Mouse (Mus musculus): ENCODE results near the gene Olfr598. TPM values are rescaled to one million over a fixed set of nuclear protein-coding genes. Genes with fewer than 3 reads are reported as not detected.
"Not testable (repeated sequence)": the region's sequence is repeated elsewhere in the genome, so short reads cannot be mapped to it uniquely, and the experiment has no call there.

The Olfr598 gene
- polyA plus RNA-seq (2012; rRNA removed) = not detected in 2 replicates

- no peaks in the 10 kb centered on the region for H3K27me3 ChIP-seq (ENCODE audit: control insufficient read depth, insufficient read depth, low read length)
- H3K4me3 ChIP-seq (replicated peaks; ENCODE audit: insufficient read depth, low read depth, low read length) = no peak within 1 kb of the TSS
- no peak for DNase-seq
- H3K27ac ChIP-seq (ENCODE audit: insufficient read depth, low read length) = no peak within 1 kb of the TSS
- TF ChIP-seq CTCF (IDR thresholded peaks at IDR 0.05; ENCODE audit: borderline replicate concordance, insufficient read depth, low read depth, low read length) = no peak
- no peak for TF ChIP-seq POLR2A (IDR thresholded peaks at IDR 0.05; ENCODE audit: borderline replicate concordance, insufficient read depth, low read length)
- H3K4me1 ChIP-seq (ENCODE audit: control insufficient read depth, insufficient read depth, low read length) = no peaks in the 10 kb centered on the region
Observed at GRCm38 (mm10) chr7:103323268-103323667, at the start of gene Olfr598. Gene Olfr598 (plus strand): TSS chr7:103323568.

- not testable (repeated sequence) for H3K27me3 ChIP-seq (ENCODE audit: control insufficient read depth, insufficient read depth, low read length); DNase-seq; H3K27ac ChIP-seq (ENCODE audit: insufficient read depth, low read length); H3K4me3 ChIP-seq (replicated peaks; ENCODE audit: insufficient read depth, low read depth, low read length); H3K4me1 ChIP-seq (ENCODE audit: control insufficient read depth, insufficient read depth, low read length)
- WGBS = 87% methylated on average over 2 of the region's 2 CpGs
Observed at GRCm38 (mm10) chr7:103305348-103305747, 18.0 kb upstream of the Olfr598 start, which contains the start of gene Olfr596. Gene Olfr596 (plus strand): TSS chr7:103305648.

- DNase-seq; H3K27ac ChIP-seq (ENCODE audit: insufficient read depth, low read length); H3K4me1 ChIP-seq (ENCODE audit: control insufficient read depth, insufficient read depth, low read length); H3K27me3 ChIP-seq (ENCODE audit: control insufficient read depth, insufficient read depth, low read length); H3K4me3 ChIP-seq (replicated peaks; ENCODE audit: insufficient read depth, low read depth, low read length): not testable (repeated sequence)
- 84% methylated on average over 2 of the region's 2 CpGs for WGBS
Observed at GRCm38 (mm10) chr7:103316015-103316414, 7.4 kb upstream of the Olfr598 start, which contains the start of gene Olfr597. Gene Olfr597 (plus strand): TSS chr7:103316315.

- Histone ChIP-seq H3K4me1 (ENCODE audit: control insufficient read depth, insufficient read depth, low read length) (no peaks in the 10 kb centered on the region), H3K27ac (ENCODE audit: insufficient read depth, low read length) (no peak within 1 kb of the TSS), H3K27me3 (ENCODE audit: control insufficient read depth, insufficient read depth, low read length) (no peaks in the 10 kb centered on the region), H3K4me3 (replicated peaks; ENCODE audit: insufficient read depth, low read depth, low read length) (no peak within 1 kb of the TSS)
- WGBS = 90% methylated on average over 1 of the region's 1 CpGs
- no peak for DNase-seq
- TF ChIP-seq CTCF (IDR thresholded peaks at IDR 0.05; ENCODE audit: borderline replicate concordance, insufficient read depth, low read depth, low read length) = no peak
- no peak for TF ChIP-seq POLR2A (IDR thresholded peaks at IDR 0.05; ENCODE audit: borderline replicate concordance, insufficient read depth, low read length)
Observed at GRCm38 (mm10) chr7:103335617-103336016, 12.2 kb downstream of the Olfr598 start, which contains the start of gene Olfr599. Gene Olfr599 (plus strand): TSS chr7:103335917.

GRCm38 (mm10) chr7:103349569-103349968 is 26.2 kb downstream of the Olfr598 start, which contains the start of gene Olfr600:
Gene Olfr600 (minus strand): TSS chr7:103349669.
- Histone ChIP-seq H3K27me3 (ENCODE audit: control insufficient read depth, insufficient read depth, low read length) (no peaks in the 10 kb centered on the region), H3K27ac (ENCODE audit: insufficient read depth, low read length) (no peak within 1 kb of the TSS), H3K4me1 (ENCODE audit: control insufficient read depth, insufficient read depth, low read length) (no peaks in the 10 kb centered on the region), H3K4me3 (replicated peaks; ENCODE audit: insufficient read depth, low read depth, low read length) (no peak within 1 kb of the TSS)
- DNase-seq = no peak
- TF ChIP-seq POLR2A (IDR thresholded peaks at IDR 0.05; ENCODE audit: borderline replicate concordance, insufficient read depth, low read length) = no peak
- TF ChIP-seq CTCF (IDR thresholded peaks at IDR 0.05; ENCODE audit: borderline replicate concordance, insufficient read depth, low read depth, low read length) = no peak

- no peak for DNase-seq
- Histone ChIP-seq H3K27me3 (ENCODE audit: control insufficient read depth, insufficient read depth, low read length) (no peaks in the 10 kb centered on the region), H3K4me3 (replicated peaks; ENCODE audit: insufficient read depth, low read depth, low read length) (no peak within 1 kb of the TSS), H3K27ac (ENCODE audit: insufficient read depth, low read length) (no peak within 1 kb of the TSS), H3K4me1 (ENCODE audit: control insufficient read depth, insufficient read depth, low read length) (no peaks in the 10 kb centered on the region)
- WGBS = 89% methylated on average over 1 of the region's 1 CpGs
- TF ChIP-seq CTCF (IDR thresholded peaks at IDR 0.05; ENCODE audit: borderline replicate concordance, insufficient read depth, low read depth, low read length) = no peak
- no peak for TF ChIP-seq POLR2A (IDR thresholded peaks at IDR 0.05; ENCODE audit: borderline replicate concordance, insufficient read depth, low read length)
Observed at GRCm38 (mm10) chr7:103362555-103362954, 39.2 kb downstream of the Olfr598 start, which contains the start of gene Olfr601. Gene Olfr601 (minus strand): TSS chr7:103362655.

Other genes with a start within 250 kb of the Olfr598 start
- not detected in 2 replicates for gene Olfr584, start 241.7 kb upstream of the Olfr598 start, polyA plus RNA-seq (2012; rRNA removed)
- not detected in 2 replicates for gene Olfr585, start 225.8 kb upstream of the Olfr598 start, polyA plus RNA-seq (2012; rRNA removed)
- gene Olfr586, start 197.9 kb upstream of the Olfr598 start, polyA plus RNA-seq (2012; rRNA removed) = not detected in 2 replicates
- gene Olfr588-ps1, start 182.7 kb upstream of the Olfr598 start, polyA plus RNA-seq (2012; rRNA removed) = not detected in 2 replicates
- not detected in 2 replicates for gene Olfr589, start 167.2 kb upstream of the Olfr598 start, polyA plus RNA-seq (2012; rRNA removed)
- not detected in 2 replicates for gene Olfr591, start 145.2 kb upstream of the Olfr598 start, polyA plus RNA-seq (2012; rRNA removed)
- not detected in 2 replicates for gene Olfr592, start 138.8 kb upstream of the Olfr598 start, polyA plus RNA-seq (2012; rRNA removed)
- not detected in 2 replicates for gene Olfr593, start 111.7 kb upstream of the Olfr598 start, polyA plus RNA-seq (2012; rRNA removed)
- not detected in 2 replicates for gene Olfr594, start 106.6 kb upstream of the Olfr598 start, polyA plus RNA-seq (2012; rRNA removed)
- not detected in 2 replicates for gene Usp17ld, start 71.1 kb upstream of the Olfr598 start, polyA plus RNA-seq (2012; rRNA removed)
- not detected in 2 replicates for gene Olfr596, start 17.9 kb upstream of the Olfr598 start, polyA plus RNA-seq (2012; rRNA removed)
- not detected in 2 replicates for gene Olfr597, start 7.3 kb upstream of the Olfr598 start, polyA plus RNA-seq (2012; rRNA removed)
- not detected in 2 replicates for gene Olfr599, start 12.3 kb downstream of the Olfr598 start, polyA plus RNA-seq (2012; rRNA removed)
- gene Olfr600, start 26.1 kb downstream of the Olfr598 start, polyA plus RNA-seq (2012; rRNA removed) = not detected in 2 replicates
- not detected in 2 replicates for gene Olfr601, start 39.1 kb downstream of the Olfr598 start, polyA plus RNA-seq (2012; rRNA removed)
- gene Olfr603, start 62.6 kb downstream of the Olfr598 start, polyA plus RNA-seq (2012; rRNA removed) = not detected in 2 replicates
- gene Usp17lc, start 91.5 kb downstream of the Olfr598 start, polyA plus RNA-seq (2012; rRNA removed) = not detected in 2 replicates
- not detected in 2 replicates for gene Olfr605, start 121.9 kb downstream of the Olfr598 start, polyA plus RNA-seq (2012; rRNA removed)
- not detected in 2 replicates for gene Olfr606, start 125.5 kb downstream of the Olfr598 start, polyA plus RNA-seq (2012; rRNA removed)
- not detected in 2 replicates for gene Olfr607, start 140.6 kb downstream of the Olfr598 start, polyA plus RNA-seq (2012; rRNA removed)
- gene Olfr608, start 146.3 kb downstream of the Olfr598 start, polyA plus RNA-seq (2012; rRNA removed) = not detected in 2 replicates
- not detected in 2 replicates for gene Olfr609, start 174.5 kb downstream of the Olfr598 start, polyA plus RNA-seq (2012; rRNA removed)
- not detected in 2 replicates for gene Olfr610, start 188.6 kb downstream of the Olfr598 start, polyA plus RNA-seq (2012; rRNA removed)
- gene Olfr611, start 197.3 kb downstream of the Olfr598 start, polyA plus RNA-seq (2012; rRNA removed) = not detected in 2 replicates
- not detected in 2 replicates for gene Olfr612, start 219.1 kb downstream of the Olfr598 start, polyA plus RNA-seq (2012; rRNA removed)
- not detected in 2 replicates for gene Olfr613, start 224.5 kb downstream of the Olfr598 start, polyA plus RNA-seq (2012; rRNA removed)
- gene Olfr615, start 232.5 kb downstream of the Olfr598 start, polyA plus RNA-seq (2012; rRNA removed) = not detected in 2 replicates
- not detected in 2 replicates for gene Olfr616, start 245.6 kb downstream of the Olfr598 start, polyA plus RNA-seq (2012; rRNA removed)
- not detected in 2 replicates for gene Olfr617, start 249.5 kb downstream of the Olfr598 start, polyA plus RNA-seq (2012; rRNA removed)

Data from cerebellum, adult 2 months (tissue).